Mouse (Mus musculus) gonadal fat pad, adult 2 months (tissue): ENCODE measurements at regions not wholly inside any gene's neighbourhood (a gene's known extent, or its start where the extent isn't known, plus 50 kb on each side); places are given as distances from the start of the nearest gene placed in this dataset.
"Not testable (repeated sequence)": the region's sequence is repeated elsewhere in the genome, so short reads cannot be mapped to it uniquely, and the experiment has no call there.

Source experiments
- DNase-seq: peaks from one replicate; pipeline ENCODE4 v3.0.0-alpha.2; 2012; ENCODE audit warnings: low read depth

- no peak for DNase-seq
Observed at GRCm38 (mm10) chr2:15273446-15273845, 218.6 kb upstream of the Nsun6 start.

- peak; percentile 4 for DNase-seq
Observed at GRCm38 (mm10) chr2:15260486-15261165, 205.8 kb upstream of the Nsun6 start.

GRCm38 (mm10) chr2:15242276-15242675, 187.4 kb upstream of the Nsun6 start:
- DNase-seq, result not testable (repeated sequence)

- no peak for DNase-seq
Observed at GRCm38 (mm10) chr2:15221910-15222309, 167.0 kb upstream of the Nsun6 start.

- DNase-seq, result no peak
Observed at GRCm38 (mm10) chr2:15188091-15188490, 133.2 kb upstream of the Nsun6 start.

- DNase-seq, result no peak
Observed at GRCm38 (mm10) chr2:15181000-15181399, 126.1 kb upstream of the Nsun6 start.

- no peak for DNase-seq
Observed at GRCm38 (mm10) chr2:15166435-15167024, 111.7 kb upstream of the Nsun6 start.

GRCm38 (mm10) chr2:15165830-15166229, 111.0 kb upstream of the Nsun6 start:
- no peak for DNase-seq

GRCm38 (mm10) chr2:15163732-15164418, 109.0 kb upstream of the Nsun6 start:
- no peak for DNase-seq

GRCm38 (mm10) chr2:15161831-15162230, 107.0 kb upstream of the Nsun6 start:
- DNase-seq, result no peak

GRCm38 (mm10) chr2:15157622-15158021, 102.8 kb upstream of the Nsun6 start:
- DNase-seq, result no peak

GRCm38 (mm10) chr2:15150823-15151222, 96.0 kb upstream of the Nsun6 start:
- DNase-seq, result no peak

GRCm38 (mm10) chr2:15148381-15148780, 93.5 kb upstream of the Nsun6 start:
- DNase-seq, result no peak

- DNase-seq, result no peak
Observed at GRCm38 (mm10) chr2:15146986-15147385, 92.1 kb upstream of the Nsun6 start.

- no peak for DNase-seq
Observed at GRCm38 (mm10) chr2:15146414-15146813, 91.5 kb upstream of the Nsun6 start.

- no peak for DNase-seq
Observed at GRCm38 (mm10) chr2:15144781-15145180, 89.9 kb upstream of the Nsun6 start.

GRCm38 (mm10) chr2:15139877-15140276, 85.0 kb upstream of the Nsun6 start:
- no peak for DNase-seq
